Mouse (Mus musculus): ENCODE measurements around the gene Usp15. TPM values are rescaled to one million over a fixed set of nuclear protein-coding genes. Genes with fewer than 3 reads are reported as not detected.
"Not testable (repeated sequence)": the region's sequence is repeated elsewhere in the genome, so short reads cannot be mapped to it uniquely, and the experiment has no call there.

Gene Usp15
- total RNA-seq (2021) (100 to 1,000 TPM in 1 of 2 experiments, 10 to 100 TPM in 1; 86.4 to 103 TPM), polyA plus RNA-seq (2012; rRNA removed) (14.5 and 29.3 TPM in 2 replicates)
- long read RNA-seq, full-length matches to known transcripts = 66 of 81 reads
- long read RNA-seq, partial matches to known transcripts = 5 of 81 reads
- long read RNA-seq, other reads (novel, unspliced or antisense) = 10 of 81 reads

GRCm38 (mm10) chr10:123196835-123197559, at the start of gene Usp15:
Gene Usp15, minus strand, starts transcription at chr10:123196995.
- WGBS = 1% methylated on average over 65 of the region's 66 CpGs
- Histone ChIP-seq H3K4me1 (ENCODE audit: control insufficient read depth, insufficient read depth, low read length) (peaks cover 8% of the 10 kb centered on the region), H3K4me3 (peak within 1 kb of the TSS; percentile 56), H3K27ac (peak within 1 kb of the TSS; percentile 87), H3K36me3 (ENCODE audit: control insufficient read depth, insufficient read depth, low read length) (peaks cover 8% of the 10 kb centered on the region), H3K9ac (ENCODE audit: low read depth, low read length) (peak within 1 kb of the TSS; percentile 83), H3K27me3 (ENCODE audit: control insufficient read depth, insufficient read depth, low read length) (no peaks in the 10 kb centered on the region), H3K79me2 (replicated peaks; ENCODE audit: control insufficient read depth, insufficient read depth, low read length) (peaks cover 2% of the 10 kb centered on the region)
- intact Hi-C loops (cut with DNase I) = no loop called here
- DNase-seq = peak; percentile 96 to 97
- TF ChIP-seq EP300 (IDR thresholded peaks at IDR 0.05; ENCODE audit: insufficient read depth, low read depth, low read length) (no peak), POLR2A (IDR thresholded peaks at IDR 0.05; ENCODE audit: insufficient read depth, low read depth, low read length) (peak; percentile 83), CTCF (IDR thresholded peaks at IDR 0.05) (0 out of 2 replicates have a peak, but pooled peaks have one; percentile 14)

GRCm38 (mm10) chr10:123229420-123229819, 32.6 kb upstream of the Usp15 start:
- Histone ChIP-seq H3K79me2 (replicated peaks; ENCODE audit: control insufficient read depth, insufficient read depth, low read length) (no peaks in the 10 kb centered on the region), H3K27me3 (ENCODE audit: control insufficient read depth, insufficient read depth, low read length) (no peaks in the 10 kb centered on the region), H3K4me3 (no peak overlapping the region), H3K4me1 (ENCODE audit: control insufficient read depth, insufficient read depth, low read length) (no peaks in the 10 kb centered on the region), H3K9ac (ENCODE audit: low read depth, low read length) (no peak overlapping the region), H3K36me3 (ENCODE audit: control insufficient read depth, insufficient read depth, low read length) (no peaks in the 10 kb centered on the region), H3K27ac (no peak overlapping the region)
- intact Hi-C loops (cut with DNase I) = no loop called here
- no peak for TF ChIP-seq EP300 (IDR thresholded peaks at IDR 0.05; ENCODE audit: insufficient read depth, low read depth, low read length)
- DNase-seq = no peak
- 87% methylated on average over 5 of the region's 5 CpGs for WGBS

GRCm38 (mm10) chr10:123222785-123223184, 26.0 kb upstream of the Usp15 start:
- no peak for DNase-seq
- Histone ChIP-seq H3K9ac (ENCODE audit: low read depth, low read length) (no peak overlapping the region), H3K27me3 (ENCODE audit: control insufficient read depth, insufficient read depth, low read length) (no peaks in the 10 kb centered on the region), H3K27ac (no peak overlapping the region), H3K4me1 (ENCODE audit: control insufficient read depth, insufficient read depth, low read length) (no peaks in the 10 kb centered on the region), H3K4me3 (no peak overlapping the region), H3K36me3 (ENCODE audit: control insufficient read depth, insufficient read depth, low read length) (no peaks in the 10 kb centered on the region), H3K79me2 (replicated peaks; ENCODE audit: control insufficient read depth, insufficient read depth, low read length) (no peaks in the 10 kb centered on the region)
- WGBS = 78% methylated on average over 5 of the region's 5 CpGs
- intact Hi-C loops (cut with DNase I) = no loop called here
- TF ChIP-seq POLR2A (IDR thresholded peaks at IDR 0.05; ENCODE audit: insufficient read depth, low read depth, low read length) = no peak
- TF ChIP-seq EP300 (IDR thresholded peaks at IDR 0.05; ENCODE audit: insufficient read depth, low read depth, low read length) = no peak
- TF ChIP-seq CTCF (IDR thresholded peaks at IDR 0.05) = no peak

- intact Hi-C loops (cut with DNase I) = no loop called here
- Histone ChIP-seq H3K9ac (ENCODE audit: low read depth, low read length) (no peak overlapping the region), H3K79me2 (replicated peaks; ENCODE audit: control insufficient read depth, insufficient read depth, low read length) (no peaks in the 10 kb centered on the region), H3K4me1 (ENCODE audit: control insufficient read depth, insufficient read depth, low read length) (no peaks in the 10 kb centered on the region), H3K4me3 (no peak overlapping the region), H3K27me3 (ENCODE audit: control insufficient read depth, insufficient read depth, low read length) (no peaks in the 10 kb centered on the region), H3K27ac (no peak overlapping the region), H3K36me3 (ENCODE audit: control insufficient read depth, insufficient read depth, low read length) (no peaks in the 10 kb centered on the region)
- no peak for TF ChIP-seq EP300 (IDR thresholded peaks at IDR 0.05; ENCODE audit: insufficient read depth, low read depth, low read length)
- TF ChIP-seq POLR2A (IDR thresholded peaks at IDR 0.05; ENCODE audit: insufficient read depth, low read depth, low read length) = no peak
- no peak for TF ChIP-seq CTCF (IDR thresholded peaks at IDR 0.05)
- WGBS = 65% methylated on average over 8 of the region's 8 CpGs
- DNase-seq = no peak
These were observed 12.7 kb upstream of the Usp15 start for GRCm38 (mm10) chr10:123209517-123209916.

GRCm38 (mm10) chr10:123208336-123208735, 11.5 kb upstream of the Usp15 start:
- Histone ChIP-seq H3K36me3 (ENCODE audit: control insufficient read depth, insufficient read depth, low read length) (no peaks in the 10 kb centered on the region), H3K4me3 (no peak overlapping the region), H3K9ac (ENCODE audit: low read depth, low read length) (no peak overlapping the region), H3K27ac (no peak overlapping the region), H3K79me2 (replicated peaks; ENCODE audit: control insufficient read depth, insufficient read depth, low read length) (no peaks in the 10 kb centered on the region), H3K4me1 (ENCODE audit: control insufficient read depth, insufficient read depth, low read length) (no peaks in the 10 kb centered on the region), H3K27me3 (ENCODE audit: control insufficient read depth, insufficient read depth, low read length) (no peaks in the 10 kb centered on the region)
- DNase-seq = no peak
- WGBS = 88% methylated on average over 9 of the region's 9 CpGs
- no peak for TF ChIP-seq CTCF (IDR thresholded peaks at IDR 0.05)
- no peak for TF ChIP-seq POLR2A (IDR thresholded peaks at IDR 0.05; ENCODE audit: insufficient read depth, low read depth, low read length)
- no peak for TF ChIP-seq EP300 (IDR thresholded peaks at IDR 0.05; ENCODE audit: insufficient read depth, low read depth, low read length)
- intact Hi-C loops (cut with DNase I) = no loop called here

- Histone ChIP-seq H3K4me1 (ENCODE audit: control insufficient read depth, insufficient read depth, low read length) (no peaks in the 10 kb centered on the region), H3K27ac (no peak overlapping the region), H3K4me3 (no peak overlapping the region), H3K79me2 (replicated peaks; ENCODE audit: control insufficient read depth, insufficient read depth, low read length) (no peaks in the 10 kb centered on the region), H3K9ac (ENCODE audit: low read depth, low read length) (no peak overlapping the region), H3K36me3 (ENCODE audit: control insufficient read depth, insufficient read depth, low read length) (no peaks in the 10 kb centered on the region), H3K27me3 (ENCODE audit: control insufficient read depth, insufficient read depth, low read length) (no peaks in the 10 kb centered on the region)
- 87% methylated on average over 6 of the region's 6 CpGs for WGBS
- intact Hi-C loops (cut with DNase I) = no loop called here
- no peak for DNase-seq
- TF ChIP-seq POLR2A (IDR thresholded peaks at IDR 0.05; ENCODE audit: insufficient read depth, low read depth, low read length) (no peak), CTCF (IDR thresholded peaks at IDR 0.05) (no peak), EP300 (IDR thresholded peaks at IDR 0.05; ENCODE audit: insufficient read depth, low read depth, low read length) (no peak)
These were observed 9.3 kb upstream of the Usp15 start for GRCm38 (mm10) chr10:123206074-123206473.

- H3K4me1 ChIP-seq (ENCODE audit: control insufficient read depth, insufficient read depth, low read length); intact Hi-C loops (cut with DNase I); H3K79me2 ChIP-seq (replicated peaks; ENCODE audit: control insufficient read depth, insufficient read depth, low read length); H3K36me3 ChIP-seq (ENCODE audit: control insufficient read depth, insufficient read depth, low read length); H3K27me3 ChIP-seq (ENCODE audit: control insufficient read depth, insufficient read depth, low read length); DNase-seq; H3K4me3 ChIP-seq; H3K27ac ChIP-seq; H3K9ac ChIP-seq (ENCODE audit: low read depth, low read length): not testable (repeated sequence)
- 94% methylated on average over 3 of the region's 3 CpGs for WGBS
These were observed 8.6 kb upstream of the Usp15 start for GRCm38 (mm10) chr10:123205364-123205763.
